Mouse (Mus musculus) C2C12 (cell line): ENCODE results near the gene Tnfrsf4.

ENCODE experiments used
- CTCF ChIP-seq: IDR thresholded peaks from one replicate; pipeline ENCODE4 v1.5.1; 2011; ENCODE audit not compliant: control insufficient read depth, insufficient read depth, insufficient read length
- MAX ChIP-seq: IDR thresholded peaks from one replicate; pipeline ENCODE4 v1.6.1; 2011; ENCODE audit warnings: mild to moderate bottlenecking, control low read depth
- USF1 ChIP-seq: IDR thresholded peaks from one replicate; pipeline ENCODE4 v1.6.1; 2011; ENCODE audit warnings: low read depth, mild to moderate bottlenecking, control low read depth, moderate library complexity

DNA sequence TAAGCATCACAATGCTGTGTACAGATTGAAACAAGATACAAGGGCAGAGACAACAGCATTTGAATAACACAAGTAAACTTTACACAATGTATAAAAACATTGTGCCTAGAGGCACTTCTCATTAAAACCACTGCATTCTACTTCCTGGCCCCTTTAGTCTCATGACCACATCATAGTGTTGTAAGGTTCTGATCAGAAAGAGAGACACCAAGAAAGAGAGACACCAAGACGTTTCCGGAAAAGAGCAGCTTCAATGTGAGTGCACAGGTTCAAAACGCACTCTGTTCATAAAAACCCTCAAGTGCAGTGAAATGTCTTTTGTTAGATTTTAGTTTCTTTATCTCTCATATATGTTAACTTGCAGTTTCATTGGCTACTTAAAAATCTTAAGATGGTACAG, 9.5 kb upstream of the Tnfrsf4 start:
- TF ChIP-seq CTCF: no peak
- no peak for TF ChIP-seq USF1
- TF ChIP-seq MAX: no peak
